Mouse (Mus musculus) neural tube, embryonic 15.5 days (tissue): ENCODE data around the gene Krt25. TPM values are rescaled to one million over a fixed set of nuclear protein-coding genes. Genes with fewer than 3 reads are reported as not detected.

Experiments
- ATAC-seq: fragments of 200-750 bp; cut with Nextera tagmentation; 2 replicates; pipeline ENCODE4 v1.8.0; 2017; ENCODE audit warnings: mild to moderate bottlenecking, moderate TSS enrichment, moderate library complexity; ENCODE audit not compliant: low FRiP score
- H3K27ac ChIP-seq: fragments of 300-500 bp; sonication (generic); replicated peaks from 2 replicates; pipeline ENCODE4 v1.5.1; 2015; ENCODE audit warnings: mild to moderate bottlenecking, inconsistent platforms
- H3K27me3 ChIP-seq: fragments of 300-500 bp; sonication (generic); replicated peaks from 2 replicates; pipeline ENCODE4 v1.6.1; 2015; ENCODE audit warnings: inconsistent platforms
- H3K36me3 ChIP-seq: fragments of 300-500 bp; sonication (generic); 2 replicates; pipeline ENCODE4 v1.6.1; 2015; ENCODE audit warnings: inconsistent platforms
- H3K4me1 ChIP-seq: fragments of 300-500 bp; sonication (generic); 2 replicates; pipeline ENCODE4 v1.6.1; 2015; ENCODE audit warnings: inconsistent platforms
- H3K4me2 ChIP-seq: fragments of 300-500 bp; sonication (generic); 2 replicates; pipeline ENCODE4 v1.6.1; 2015; ENCODE audit warnings: inconsistent platforms, mild to moderate bottlenecking, moderate library complexity
- H3K4me3 ChIP-seq: fragments of 300-500 bp; sonication (generic); replicated peaks from 2 replicates; pipeline ENCODE4 v1.5.1; 2015; ENCODE audit warnings: mild to moderate bottlenecking, inconsistent platforms
- H3K9ac ChIP-seq: fragments of 300-500 bp; sonication (generic); replicated peaks from 2 replicates; pipeline ENCODE4 v1.6.1; 2015; ENCODE audit warnings: mild to moderate bottlenecking, inconsistent platforms
- H3K9me3 ChIP-seq: fragments of 300-500 bp; sonication (generic); replicated peaks from 2 replicates; pipeline ENCODE4 v1.6.1; 2016; ENCODE audit warnings: inconsistent platforms
- WGBS: fragments of 180-500 bp; shearing (Covaris S2); methylation state at CpG from one replicate; pipeline ENCODE4 v1.1.7; 2015; ENCODE audit warnings: mixed read lengths; 5-methylcytosine and 5-hydroxymethylcytosine counted together
- polyA plus RNA-seq: library from polyadenylated mRNA; unstranded; fragments of >200 nt; fragmentation: Nextera tagmentation; extraction: Ambion mirVana; gene quantifications from 2 replicates; pipeline ENCODE4 v1.2.1, GENCODE M21; 2015

Krt25 gene
- polyA plus RNA-seq, result 0.61 and 0.77 TPM in 2 replicates

GRCm38 (mm10) chr11:99322851-99323250 lies at the start of gene Krt25:
Gene Krt25 (minus strand): TSS chr11:99322951.
- 93% methylated on average over 11 of the region's 11 CpGs for WGBS
- Histone ChIP-seq H3K4me2 (no peak within 1 kb of the TSS), H3K36me3 (no peaks in the 10 kb centered on the region), H3K9ac (no peak within 1 kb of the TSS), H3K27ac (no peak within 1 kb of the TSS), H3K4me3 (no peak within 1 kb of the TSS), H3K4me1 (no peaks in the 10 kb centered on the region), H3K27me3 (no peaks in the 10 kb centered on the region), H3K9me3 (no peaks in the 10 kb centered on the region)
- no peak for ATAC-seq

GRCm38 (mm10) chr11:99369853-99370451 lies 47.2 kb upstream of the Krt25 start:
- no peaks in the 10 kb centered on the region for H3K9me3 ChIP-seq
- ATAC-seq, result no peak
- H3K36me3 ChIP-seq, result no peaks in the 10 kb centered on the region
- no peak overlapping the region for H3K4me2 ChIP-seq
- 85% methylated on average over 8 of the region's 8 CpGs for WGBS
- no peak overlapping the region for H3K4me3 ChIP-seq
- no peak overlapping the region for H3K27ac ChIP-seq
- peaks cover 5% of the 10 kb centered on the region; the same call in 1 of the 2 replicates for H3K27me3 ChIP-seq
- no peaks in the 10 kb centered on the region for H3K4me1 ChIP-seq
- H3K9ac ChIP-seq, result no peak overlapping the region

GRCm38 (mm10) chr11:99369229-99369628 lies 46.5 kb upstream of the Krt25 start:
- Histone ChIP-seq H3K4me2 (no peak overlapping the region), H3K36me3 (no peaks in the 10 kb centered on the region), H3K4me3 (no peak overlapping the region), H3K27ac (no peak overlapping the region), H3K9me3 (no peaks in the 10 kb centered on the region), H3K27me3 (peaks cover 5% of the 10 kb centered on the region; the same call in 1 of the 2 replicates), H3K9ac (no peak overlapping the region), H3K4me1 (no peaks in the 10 kb centered on the region)
- 12% methylated on average over 3 of the region's 3 CpGs for WGBS
- no peak for ATAC-seq

GRCm38 (mm10) chr11:99366791-99367190 lies 44.0 kb upstream of the Krt25 start:
- Histone ChIP-seq H3K4me2 (no peak overlapping the region), H3K9me3 (no peaks in the 10 kb centered on the region), H3K27me3 (0 out of 2 replicates have a peak, but pooled peaks cover 5% of the 10 kb centered on the region), H3K36me3 (no peaks in the 10 kb centered on the region), H3K4me3 (no peak overlapping the region), H3K9ac (no peak overlapping the region), H3K27ac (no peak overlapping the region), H3K4me1 (no peaks in the 10 kb centered on the region)
- ATAC-seq, result no peak
- 50% methylated on average over 10 of the region's 10 CpGs for WGBS

- no peaks in the 10 kb centered on the region for H3K4me1 ChIP-seq
- H3K9me3 ChIP-seq, result no peaks in the 10 kb centered on the region
- no peak overlapping the region for H3K4me2 ChIP-seq
- 26% methylated on average over 9 of the region's 9 CpGs for WGBS
- H3K9ac ChIP-seq, result no peak overlapping the region
- 0 out of 2 replicates have a peak, but pooled peaks cover 5% of the 10 kb centered on the region for H3K27me3 ChIP-seq
- no peaks in the 10 kb centered on the region for H3K36me3 ChIP-seq
- H3K27ac ChIP-seq, result no peak overlapping the region
- H3K4me3 ChIP-seq, result no peak overlapping the region
- ATAC-seq, result no peak
Observed at GRCm38 (mm10) chr11:99364412-99364811, 41.7 kb upstream of the Krt25 start.

GRCm38 (mm10) chr11:99361423-99361822 lies 38.7 kb upstream of the Krt25 start:
- 78% methylated on average over 8 of the region's 8 CpGs for WGBS

GRCm38 (mm10) chr11:99351004-99351403 lies 28.3 kb upstream of the Krt25 start, which contains the start of gene Krt27:
Gene Krt27 (minus strand): TSS chr11:99351104.
- Histone ChIP-seq H3K4me2 (no peak within 1 kb of the TSS), H3K9me3 (no peaks in the 10 kb centered on the region), H3K27me3 (no peaks in the 10 kb centered on the region), H3K4me1 (no peaks in the 10 kb centered on the region), H3K36me3 (no peaks in the 10 kb centered on the region), H3K27ac (no peak within 1 kb of the TSS), H3K9ac (no peak within 1 kb of the TSS), H3K4me3 (no peak within 1 kb of the TSS)
- ATAC-seq, result no peak
- 75% methylated on average over 12 of the region's 12 CpGs for WGBS

More at GRCm38 (mm10) chr11:99361423-99361822, 38.7 kb upstream of the Krt25 start:
- no peak overlapping the region for H3K4me2 ChIP-seq
- H3K27ac ChIP-seq, result no peak overlapping the region
- ATAC-seq, result no peak
- no peaks in the 10 kb centered on the region for H3K9me3 ChIP-seq
- no peak overlapping the region for H3K9ac ChIP-seq
- H3K36me3 ChIP-seq, result no peaks in the 10 kb centered on the region
- no peaks in the 10 kb centered on the region for H3K4me1 ChIP-seq
- 0 out of 2 replicates have a peak, but pooled peaks cover 5% of the 10 kb centered on the region for H3K27me3 ChIP-seq
- no peak overlapping the region for H3K4me3 ChIP-seq

GRCm38 (mm10) chr11:99339299-99339847 lies 16.6 kb upstream of the Krt25 start:
- no peak for ATAC-seq
- no peak overlapping the region for H3K4me2 ChIP-seq
- H3K9ac ChIP-seq, result no peak overlapping the region
- H3K4me1 ChIP-seq, result 0 out of 2 replicates have a peak, but pooled peaks cover 3% of the 10 kb centered on the region
- no peak overlapping the region for H3K27ac ChIP-seq
- H3K9me3 ChIP-seq, result no peaks in the 10 kb centered on the region
- no peaks in the 10 kb centered on the region for H3K36me3 ChIP-seq
- H3K4me3 ChIP-seq, result no peak overlapping the region
- H3K27me3 ChIP-seq, result no peaks in the 10 kb centered on the region
- WGBS, result 19% methylated on average over 11 of the region's 11 CpGs

- no peak for ATAC-seq
- 87% methylated on average over 11 of the region's 11 CpGs for WGBS
Observed at GRCm38 (mm10) chr11:99337866-99338265, 15.1 kb upstream of the Krt25 start, which contains the start of gene Krt26. Gene Krt26 (minus strand): TSS chr11:99337966.

GRCm38 (mm10) chr11:99333426-99333825 lies 10.7 kb upstream of the Krt25 start:
- no peak for ATAC-seq
- no peaks in the 10 kb centered on the region for H3K9me3 ChIP-seq
- no peak overlapping the region for H3K4me3 ChIP-seq
- H3K36me3 ChIP-seq, result no peaks in the 10 kb centered on the region
- 56% methylated on average over 13 of the region's 13 CpGs for WGBS
- no peak overlapping the region for H3K9ac ChIP-seq
- H3K4me1 ChIP-seq, result no peaks in the 10 kb centered on the region
- H3K27ac ChIP-seq, result no peak overlapping the region
- H3K27me3 ChIP-seq, result no peaks in the 10 kb centered on the region
- no peak overlapping the region for H3K4me2 ChIP-seq

More at GRCm38 (mm10) chr11:99337866-99338265, 15.1 kb upstream of the Krt25 start, which contains the start of gene Krt26:
- H3K27ac ChIP-seq, result no peak within 1 kb of the TSS
- no peaks in the 10 kb centered on the region for H3K9me3 ChIP-seq
- no peak within 1 kb of the TSS for H3K9ac ChIP-seq
- H3K4me2 ChIP-seq, result no peak within 1 kb of the TSS
- H3K27me3 ChIP-seq, result no peaks in the 10 kb centered on the region
- H3K4me1 ChIP-seq, result 0 out of 2 replicates have a peak, but pooled peaks cover 3% of the 10 kb centered on the region
- no peak within 1 kb of the TSS for H3K4me3 ChIP-seq
- H3K36me3 ChIP-seq, result no peaks in the 10 kb centered on the region

GRCm38 (mm10) chr11:99329655-99330054 lies 6.9 kb upstream of the Krt25 start:
- no peak overlapping the region for H3K4me3 ChIP-seq
- no peak overlapping the region for H3K4me2 ChIP-seq
- H3K4me1 ChIP-seq, result no peaks in the 10 kb centered on the region
- ATAC-seq, result no peak
- H3K27me3 ChIP-seq, result no peaks in the 10 kb centered on the region
- H3K9ac ChIP-seq, result no peak overlapping the region
- no peaks in the 10 kb centered on the region for H3K9me3 ChIP-seq
- H3K27ac ChIP-seq, result no peak overlapping the region
- H3K36me3 ChIP-seq, result no peaks in the 10 kb centered on the region
- WGBS, result 66% methylated on average over 2 of the region's 2 CpGs

- 90% methylated on average over 14 of the region's 14 CpGs for WGBS
- H3K9me3 ChIP-seq, result no peaks in the 10 kb centered on the region
- no peak overlapping the region for H3K9ac ChIP-seq
- no peaks in the 10 kb centered on the region for H3K36me3 ChIP-seq
- H3K27me3 ChIP-seq, result no peaks in the 10 kb centered on the region
- no peak for ATAC-seq
- no peak overlapping the region for H3K27ac ChIP-seq
- H3K4me2 ChIP-seq, result no peak overlapping the region
- 0 out of 2 replicates have a peak, but pooled peaks cover 5% of the 10 kb centered on the region for H3K4me1 ChIP-seq
- no peak overlapping the region for H3K4me3 ChIP-seq
Observed at GRCm38 (mm10) chr11:99321094-99321493, 1.7 kb downstream of the Krt25 start.
